Mouse (Mus musculus) CH12.LX (cell line): ENCODE measurements at regions not wholly inside any gene's neighbourhood (a gene's known extent, or its start where the extent isn't known, plus 50 kb on each side); places are given as distances from the start of the nearest gene placed in this dataset.

ENCODE experiments used
- DNase-seq: peaks from one replicate; pipeline ENCODE4 v3.0.0-alpha.2; 2013; ENCODE audit errors: extremely low read depth
- H3K27ac ChIP-seq: 2 replicates; pipeline ENCODE4 v1.5.1; 2012; ENCODE audit warnings: low read depth, mild to moderate bottlenecking, control low read depth, moderate library complexity; ENCODE audit not compliant: insufficient read depth
- H3K27me3 ChIP-seq: replicated peaks from 2 replicates; pipeline ENCODE3; 2012; ENCODE audit warnings: inconsistent platforms
- H3K36me3 ChIP-seq, 2 experiments: replicated peaks in 1 of 2; 2 replicates each; pipeline versions ENCODE3 to v1.6.1; 2012; ENCODE audit warnings: inconsistent platforms in 1 of 2, low read length in 1 of 2, mild to moderate bottlenecking in 1 of 2, mixed read lengths in 1 of 2, moderate library complexity in 1 of 2; ENCODE audit not compliant: control insufficient read depth in 1 of 2, insufficient read depth in 1 of 2
- H3K4me1 ChIP-seq, 2 experiments: 2 replicates each; pipeline ENCODE4 v1.6.1; 2012; ENCODE audit warnings: inconsistent platforms in 1 of 2, moderate library complexity in 1 of 2; ENCODE audit not compliant: insufficient read depth in 2 of 2, control insufficient read depth in 1 of 2
- H3K4me2 ChIP-seq: 2 replicates; pipeline ENCODE4 v1.6.1; 2012; ENCODE audit warnings: low read depth, mild to moderate bottlenecking, control low read depth; ENCODE audit not compliant: poor library complexity, insufficient read depth, severe bottlenecking
- H3K4me3 ChIP-seq, 3 experiments: fragments of 150-350 bp in 1 of 3; sonication (generic) in 1 of 3; replicated peaks in 1 of 3; 2 replicates each; pipeline versions ENCODE3 to v1.5.1; 2011 to 2012; ENCODE audit warnings: low read depth in 2 of 3, low read length in 2 of 3, mild to moderate bottlenecking in 2 of 3, moderate library complexity in 2 of 3, control low read depth in 1 of 3, improper control_type of control experiment in 1 of 3, inconsistent platforms in 1 of 3, mixed read lengths in 1 of 3; ENCODE audit not compliant: poor library complexity in 1 of 3
- H3K79me2 ChIP-seq: replicated peaks from 2 replicates; pipeline ENCODE4 v1.6.1; 2012; ENCODE audit warnings: mild to moderate bottlenecking, moderate library complexity; ENCODE audit not compliant: control insufficient read depth, poor library complexity, insufficient read depth, severe bottlenecking; ENCODE audit errors: extremely low read depth
- H3K9ac ChIP-seq: 2 replicates; pipeline ENCODE4 v1.6.1; 2012; ENCODE audit warnings: low read depth, mild to moderate bottlenecking, control low read depth, moderate library complexity; ENCODE audit not compliant: insufficient read depth
- H3K9me3 ChIP-seq: replicated peaks from 2 replicates; pipeline ENCODE3; 2012; ENCODE audit warnings: low read length, inconsistent platforms, mixed read lengths
- BHLHE40 ChIP-seq: IDR thresholded peaks from 2 replicates; pipeline ENCODE4 v1.6.1; 2011; ENCODE audit warnings: mild to moderate bottlenecking, low read depth, low read length, improper control_type of control experiment
- CHD2 ChIP-seq: IDR thresholded peaks from 2 replicates; pipeline ENCODE4 v1.6.1; 2011; ENCODE audit warnings: low read length, improper control_type of control experiment
- EP300 ChIP-seq: IDR thresholded peaks from 2 replicates; pipeline ENCODE4 v1.6.1; 2011; ENCODE audit warnings: low read length, improper control_type of control experiment
- HCFC1 ChIP-seq: IDR thresholded peaks from 2 replicates; pipeline ENCODE4 v1.6.1; 2012; ENCODE audit warnings: low read depth, mild to moderate bottlenecking, inconsistent platforms, low read length, improper control_type of control experiment
- KAT2A ChIP-seq: IDR thresholded peaks from 2 replicates; pipeline ENCODE4 v1.6.1; 2012; ENCODE audit warnings: low read length, improper control_type of control experiment, inconsistent platforms; ENCODE audit not compliant: insufficient replicate concordance
- MAX ChIP-seq: IDR thresholded peaks from 2 replicates; pipeline ENCODE4 v1.6.1; 2011; ENCODE audit warnings: low read length, improper control_type of control experiment
- MXI1 ChIP-seq: IDR thresholded peaks from 2 replicates; pipeline ENCODE4 v1.6.1; 2011; ENCODE audit warnings: mild to moderate bottlenecking, low read depth, low read length, improper control_type of control experiment
- NELFE ChIP-seq: IDR thresholded peaks from 2 replicates; pipeline ENCODE4 v1.6.1; 2011; ENCODE audit warnings: low read depth, low read length, improper control_type of control experiment
- NRF1 ChIP-seq: IDR thresholded peaks from 2 replicates; pipeline ENCODE4 v1.6.1; 2014; ENCODE audit warnings: low read depth, mild to moderate bottlenecking, inconsistent platforms, low read length, improper control_type of control experiment, moderate library complexity
- PAX5 ChIP-seq: IDR thresholded peaks from 2 replicates; pipeline ENCODE4 v1.6.1; 2012; ENCODE audit warnings: low read length, inconsistent platforms, mixed read lengths
- POLR2A ChIP-seq: IDR thresholded peaks from 2 replicates; pipeline ENCODE4 v1.6.1; 2011; ENCODE audit warnings: low read depth, mild to moderate bottlenecking, improper control_type of control experiment, low read length
- RCOR1 ChIP-seq: conservative IDR thresholded peaks from 2 replicates; pipeline ENCODE4 v1.6.1; 2012; ENCODE audit warnings: low read depth, mild to moderate bottlenecking, inconsistent platforms, low read length, improper control_type of control experiment
- SIN3A ChIP-seq: IDR thresholded peaks from 2 replicates; pipeline ENCODE4 v1.6.1; 2012; ENCODE audit warnings: low read length, improper control_type of control experiment, inconsistent platforms
- USF2 ChIP-seq: conservative IDR thresholded peaks from 2 replicates; pipeline ENCODE4 v1.6.1; 2011; ENCODE audit warnings: low read depth, low read length, improper control_type of control experiment
- ZC3H11A ChIP-seq: IDR thresholded peaks from 2 replicates; pipeline ENCODE4 v1.6.1; 2012; ENCODE audit warnings: low read depth, mild to moderate bottlenecking, inconsistent platforms, low read length, improper control_type of control experiment
- ZNF384 ChIP-seq: IDR thresholded peaks from 2 replicates; pipeline ENCODE4 v1.6.1; 2012; ENCODE audit warnings: low read depth, low read length, improper control_type of control experiment, inconsistent platforms
- dilution Hi-C: fragments of 300-500 bp; cut with MboI; formaldehyde crosslinking; loops from 2 replicates; pipeline ENCODE4 v1.14.3; 2020; ENCODE audit warnings: low sequenced_read_pairs; ENCODE audit not compliant: extremely low pct_unique_long_range_greater_than_20kb, extremely low pct_ligation_motif_present
- in situ Hi-C: fragments of 300-500 bp; cut with MboI; formaldehyde crosslinking; loops from 3 replicates; pipeline ENCODE4 v1.14.3; 2019; ENCODE audit warnings: low sequenced_read_pairs, low pct_ligation_motif_present, low pct_unique_long_range_greater_than_20kb, mixed read lengths

DNA sequence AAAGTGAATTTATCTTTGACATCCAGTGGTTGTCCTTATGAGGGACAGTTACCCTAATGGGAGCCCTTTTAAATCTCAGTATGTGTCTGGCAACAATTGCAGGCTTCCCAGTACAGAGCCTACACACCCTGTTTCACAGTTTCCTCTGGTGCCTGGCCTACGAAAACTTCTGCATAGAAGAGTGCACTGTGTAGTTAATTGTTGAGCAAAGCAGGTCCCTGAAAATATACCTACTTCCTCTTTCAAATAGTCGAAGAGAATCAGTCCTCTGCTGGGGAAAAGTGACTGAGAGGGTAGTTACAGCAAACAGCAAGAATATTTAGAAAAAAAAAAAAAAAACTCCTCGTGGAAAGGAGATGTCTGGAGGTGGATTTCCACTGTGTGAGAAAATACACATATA, 110.6 kb downstream of the Atp6v1g3 start:
- Histone ChIP-seq H3K9ac (no peak overlapping the region), H3K9me3 (no peaks in the 10 kb centered on the region), H3K79me2 (no peaks in the 10 kb centered on the region), H3K27me3 (no peaks in the 10 kb centered on the region), H3K27ac (no peak overlapping the region), H3K4me1 (peaks cover 0 to 31% of the 10 kb centered on the region in 2 experiments; a peak in 2 of 4 replicates), H3K4me3 (no peak overlapping the region), H3K36me3 (no peaks in the 10 kb centered on the region), H3K4me2 (no peak overlapping the region)
- dilution Hi-C loops (no loop called here), in situ Hi-C loops (no loop called here)
- no peak for TF ChIP-seq KAT2A
- TF ChIP-seq NELFE, result no peak
- no peak for TF ChIP-seq BHLHE40
- TF ChIP-seq EP300, result peak; percentile 11; the same call in 1 of the 2 replicates
- no peak for TF ChIP-seq PAX5
- no peak for TF ChIP-seq MXI1
- TF ChIP-seq SIN3A, result no peak
- 0 out of 2 replicates have a peak, but pooled peaks have one; percentile 61 for TF ChIP-seq ZNF384
- DNase-seq, result peak; percentile 32

DNA sequence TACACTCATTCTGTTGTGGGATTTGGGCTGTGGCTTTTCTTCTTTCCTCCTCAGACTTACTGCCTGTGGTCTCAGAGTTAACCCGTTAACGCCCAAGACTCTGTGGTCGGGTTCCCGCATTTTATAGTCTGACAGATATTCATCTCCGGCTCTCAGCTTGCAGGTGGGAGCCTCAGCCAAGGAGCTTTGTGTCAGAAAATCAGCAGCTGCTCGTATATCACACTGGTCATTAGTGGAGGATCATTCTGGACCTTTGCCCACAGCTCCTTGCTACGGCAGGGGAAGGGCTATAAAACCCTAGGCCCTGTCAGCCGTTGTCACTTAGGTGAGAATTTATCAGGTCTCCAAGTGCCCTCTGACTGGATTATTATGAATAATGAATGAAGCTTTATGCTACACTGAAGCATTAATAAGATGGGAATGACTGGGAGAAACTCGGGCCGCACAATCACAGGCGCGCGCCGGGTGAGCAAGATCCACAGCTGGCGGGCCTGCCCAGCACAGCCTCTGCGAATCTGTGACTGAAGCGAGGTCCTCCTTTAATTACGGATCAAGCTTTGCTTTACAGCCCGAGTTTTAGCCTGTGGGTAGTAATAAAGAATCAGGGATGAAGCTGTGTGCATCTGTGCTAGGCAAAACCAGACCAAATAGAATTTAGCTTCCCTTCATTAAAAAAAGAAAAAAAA, 111.8 kb downstream of the Atp6v1g3 start:
- no peaks in the 10 kb centered on the region for H3K9me3 ChIP-seq
- H3K4me2 ChIP-seq, result no peak overlapping the region
- no peak for DNase-seq
- H3K27me3 ChIP-seq, result no peaks in the 10 kb centered on the region
- H3K27ac ChIP-seq, result no peak overlapping the region
- in situ Hi-C loops, result no loop called here
- H3K4me3 ChIP-seq, result no peak overlapping the region
- no peaks in the 10 kb centered on the region for H3K79me2 ChIP-seq
- no peaks in the 10 kb centered on the region for H3K36me3 ChIP-seq
- TF ChIP-seq CHD2 (no peak), ZC3H11A (no peak), NRF1 (no peak), USF2 (no peak), POLR2A (no peak), HCFC1 (no peak), ZNF384 (no peak), SIN3A (no peak), RCOR1 (no peak)
- H3K9ac ChIP-seq, result no peak overlapping the region
- peaks cover 0 to 31% of the 10 kb centered on the region in 2 experiments; a peak in 2 of 4 replicates for H3K4me1 ChIP-seq
- dilution Hi-C loops, result no loop called here

DNA sequence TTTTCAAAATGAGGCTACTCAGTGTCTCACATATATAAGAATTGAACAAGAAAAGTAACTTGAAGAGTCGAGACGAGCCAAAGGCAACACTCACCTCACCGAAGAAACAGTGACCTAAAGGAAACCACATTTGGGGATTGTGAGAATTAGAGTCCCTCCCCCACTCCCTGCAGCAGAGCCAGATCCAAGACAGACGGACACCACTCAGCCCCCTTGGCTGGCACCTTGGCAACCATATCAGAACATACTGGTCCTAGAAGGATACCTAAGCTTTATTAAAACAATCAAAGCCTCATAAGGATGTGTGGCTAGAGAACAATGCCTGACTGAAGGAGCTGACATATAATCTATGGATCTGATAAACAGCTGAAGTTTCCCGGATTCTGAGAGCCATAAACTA, 112.5 kb downstream of the Atp6v1g3 start:
- no peak for DNase-seq
- Histone ChIP-seq H3K4me2 (peak overlapping the region; percentile 7; the same call in 1 of the 2 replicates), H3K4me3 (no peak overlapping the region), H3K36me3 (no peaks in the 10 kb centered on the region), H3K27ac (no peak overlapping the region), H3K9me3 (no peaks in the 10 kb centered on the region), H3K79me2 (no peaks in the 10 kb centered on the region), H3K27me3 (no peaks in the 10 kb centered on the region), H3K9ac (no peak overlapping the region), H3K4me1 (peaks cover 0 to 31% of the 10 kb centered on the region in 2 experiments; a peak in 2 of 4 replicates)
- dilution Hi-C loops (no loop called here), in situ Hi-C loops (no loop called here)
- TF ChIP-seq MAX, result no peak
